Mouse (Mus musculus): ENCODE results near the gene Dmc1.

Dmc1 gene

GRCm38 (mm10) chr15:79511553-79512320 is 93.2 kb downstream of the Dmc1 start:
- DNase-seq (ENCODE audit: low spot score in 2 of 2): peak; percentile 89 to 90

Data from right cerebral cortex, adult 2 months (tissue).